Mouse (Mus musculus) forebrain, embryonic 15.5 days (tissue): ENCODE measurements around the gene Nell2. TPM values are rescaled to one million over a fixed set of nuclear protein-coding genes. Genes with fewer than 3 reads are reported as not detected.
A peak's percentile ranks its signal among the peaks of the same experiment; 100 is the strongest.
"Not testable (repeated sequence)": the region's sequence is repeated elsewhere in the genome, so short reads cannot be mapped to it uniquely, and the experiment has no call there.

ENCODE experiments used
- ATAC-seq: fragments of 200-750 bp; cut with Nextera tagmentation; replicated peaks from 2 replicates; pipeline ENCODE4 v1.8.0; 2017; ENCODE audit warnings: mild to moderate bottlenecking, moderate TSS enrichment, moderate library complexity
- H3K27ac ChIP-seq: fragments of 300-500 bp; sonication (generic); replicated peaks from 2 replicates; pipeline ENCODE4 v1.5.1; 2015; ENCODE audit warnings: mild to moderate bottlenecking, inconsistent platforms
- H3K27me3 ChIP-seq: fragments of 300-500 bp; sonication (generic); 2 replicates; pipeline ENCODE4 v1.6.1; 2015; ENCODE audit warnings: inconsistent platforms
- H3K36me3 ChIP-seq: fragments of 300-500 bp; sonication (generic); 2 replicates; pipeline ENCODE4 v1.6.1; 2015; ENCODE audit warnings: mild to moderate bottlenecking, inconsistent platforms
- H3K4me1 ChIP-seq: fragments of 300-500 bp; sonication (generic); 2 replicates; pipeline ENCODE4 v1.6.1; 2015; ENCODE audit warnings: inconsistent platforms
- H3K4me2 ChIP-seq: fragments of 300-500 bp; sonication (generic); replicated peaks from 2 replicates; pipeline ENCODE4 v1.6.1; 2015; ENCODE audit warnings: mild to moderate bottlenecking, inconsistent platforms
- H3K4me3 ChIP-seq: fragments of 300-500 bp; sonication (generic); 2 replicates; pipeline ENCODE4 v1.5.1; 2015; ENCODE audit warnings: mild to moderate bottlenecking, inconsistent platforms
- H3K9ac ChIP-seq: fragments of 300-500 bp; sonication (generic); replicated peaks from 2 replicates; pipeline ENCODE4 v1.6.1; 2015; ENCODE audit warnings: mild to moderate bottlenecking, inconsistent platforms
- H3K9me3 ChIP-seq: fragments of 300-500 bp; sonication (generic); 2 replicates; pipeline ENCODE4 v1.6.1; 2016; ENCODE audit warnings: inconsistent platforms
- WGBS: fragments of 180-500 bp; shearing (Covaris S2); methylation state at CpG from one replicate; pipeline ENCODE4 v1.1.7; 2015; ENCODE audit warnings: mixed read lengths; 5-methylcytosine and 5-hydroxymethylcytosine counted together
- polyA plus RNA-seq: library from polyadenylated mRNA; unstranded; fragments of >200 nt; fragmentation: Nextera tagmentation; extraction: Ambion mirVana; gene quantifications from 2 replicates; pipeline ENCODE4 v1.2.1, GENCODE M21; 2015

Gene Nell2
- polyA plus RNA-seq, 1 experiment from 2014 or later: 213 TPM

DNA sequence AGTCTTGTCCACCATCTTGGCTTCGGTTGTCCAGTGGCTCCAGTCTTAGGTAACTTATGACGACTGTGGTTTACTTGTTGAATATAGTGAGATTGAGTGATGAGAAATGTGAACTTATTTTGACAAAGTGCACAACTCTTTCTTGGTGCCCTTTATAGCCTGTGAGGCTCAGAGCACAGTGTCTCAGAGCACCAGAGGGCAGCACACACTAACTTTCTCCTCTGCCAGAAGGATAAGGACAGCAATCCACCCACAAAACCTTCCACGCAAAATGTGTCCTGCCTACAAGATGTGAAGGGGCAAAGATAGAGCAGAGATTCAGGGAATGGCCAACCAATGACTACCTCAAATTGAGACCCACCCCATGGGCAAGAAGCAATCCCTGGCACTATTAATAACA is 256.2 kb downstream of the Nell2 start:
- no peaks in the 10 kb centered on the region for H3K36me3 ChIP-seq
- no peak overlapping the region for H3K4me2 ChIP-seq
- H3K9me3 ChIP-seq: no peaks in the 10 kb centered on the region
- no peak overlapping the region for H3K27ac ChIP-seq
- no peak overlapping the region for H3K4me3 ChIP-seq
- no peak for ATAC-seq
- no peak overlapping the region for H3K9ac ChIP-seq
- no peaks in the 10 kb centered on the region for H3K27me3 ChIP-seq
- WGBS: 90% methylated on average over 3 of the region's 3 CpGs
- H3K4me1 ChIP-seq: no peaks in the 10 kb centered on the region

DNA sequence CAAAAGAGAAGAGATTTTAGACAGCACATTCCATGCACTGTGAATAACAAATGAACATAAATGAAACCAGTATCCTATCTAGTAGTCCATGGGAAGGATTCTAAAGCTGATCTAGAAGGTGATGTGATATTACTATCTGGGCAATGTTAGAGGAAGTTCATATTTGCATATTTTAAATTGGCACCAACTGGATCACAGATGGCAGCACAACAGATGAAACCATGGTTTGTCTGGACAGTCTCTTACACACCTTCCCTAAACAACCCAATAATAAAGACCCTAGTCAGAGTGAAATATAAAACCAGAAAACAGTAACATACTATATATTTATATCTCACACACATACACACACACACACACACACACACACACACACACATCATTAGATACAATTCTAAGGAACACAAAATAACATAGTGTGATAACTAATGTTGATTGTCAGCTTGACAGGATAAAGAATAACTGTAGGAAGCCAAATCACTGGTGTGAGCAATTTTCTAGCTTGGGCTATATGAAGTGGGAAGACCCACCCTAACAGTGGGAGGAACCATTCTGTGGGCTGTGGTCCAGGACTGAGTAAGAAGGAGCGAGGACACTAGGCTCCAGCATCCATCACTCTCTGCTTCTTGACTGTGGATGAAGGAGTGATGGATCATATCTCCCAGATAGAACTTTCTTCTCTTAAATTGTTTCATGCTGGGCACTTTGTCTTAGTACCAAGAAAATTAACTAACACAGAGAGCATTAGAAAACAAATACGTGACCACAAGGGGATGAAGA is 268.5 kb downstream of the Nell2 start:
- Histone ChIP-seq H3K4me1 (no peaks in the 10 kb centered on the region), H3K27ac (no peak overlapping the region), H3K4me2 (no peak overlapping the region), H3K9ac (no peak overlapping the region), H3K27me3 (no peaks in the 10 kb centered on the region), H3K4me3 (no peak overlapping the region), H3K36me3 (no peaks in the 10 kb centered on the region), H3K9me3 (no peaks in the 10 kb centered on the region)
- WGBS: 76% methylated on average over 2 of the region's 2 CpGs
- no peak for ATAC-seq

DNA sequence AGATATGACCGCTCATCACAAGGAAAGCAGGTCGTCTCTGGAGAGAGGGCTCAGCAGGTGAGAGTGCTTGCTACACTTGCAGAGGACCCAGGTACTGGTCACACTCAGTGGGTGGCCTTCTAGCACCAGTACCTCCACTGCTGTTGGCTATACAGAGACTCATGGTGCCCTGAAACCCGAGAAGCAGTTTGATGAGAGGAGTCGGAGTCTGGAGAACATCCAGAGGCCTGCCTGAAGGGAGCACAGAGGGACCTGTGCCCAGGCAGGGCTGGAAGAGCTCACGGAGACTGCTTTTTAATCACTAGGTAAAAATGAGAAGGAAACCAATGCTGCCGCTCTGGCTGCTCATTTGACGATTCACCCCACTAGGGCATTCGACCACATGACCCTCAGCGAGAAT is 271.2 kb downstream of the Nell2 start:
- Histone ChIP-seq H3K9ac (no peak overlapping the region), H3K4me1 (no peaks in the 10 kb centered on the region), H3K36me3 (no peaks in the 10 kb centered on the region), H3K27ac (no peak overlapping the region), H3K27me3 (no peaks in the 10 kb centered on the region), H3K9me3 (no peaks in the 10 kb centered on the region), H3K4me3 (no peak overlapping the region), H3K4me2 (no peak overlapping the region)
- no peak for ATAC-seq
- 74% methylated on average over 9 of the region's 9 CpGs for WGBS

DNA sequence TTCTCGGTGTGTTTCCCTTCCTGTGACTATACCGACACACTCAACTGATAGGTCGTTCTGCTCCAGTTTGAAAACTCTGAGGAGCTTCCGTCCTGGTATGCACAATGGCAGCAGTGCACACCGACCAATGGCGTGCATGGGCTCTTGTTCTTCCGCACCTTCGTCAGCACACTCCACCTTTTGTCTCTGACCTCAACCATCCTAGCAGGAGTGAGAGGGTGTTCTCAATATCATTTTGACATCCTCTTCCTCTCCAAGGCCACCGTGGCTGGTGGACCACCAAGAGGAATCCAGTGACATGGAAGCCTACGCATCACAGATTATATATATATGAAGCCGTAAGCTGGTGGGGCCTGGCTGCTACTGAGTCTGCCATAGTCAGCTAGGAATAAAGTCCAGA is 282.8 kb downstream of the Nell2 start:
- Histone ChIP-seq H3K36me3 (0 out of 2 replicates have a peak, but pooled peaks cover 3% of the 10 kb centered on the region), H3K4me3 (no peak overlapping the region), H3K27me3 (no peaks in the 10 kb centered on the region), H3K4me2 (no peak overlapping the region), H3K9ac (no peak overlapping the region), H3K9me3 (no peaks in the 10 kb centered on the region), H3K4me1 (peaks cover 10% of the 10 kb centered on the region), H3K27ac (no peak overlapping the region)
- ATAC-seq: no peak
- 95% methylated on average over 11 of the region's 11 CpGs for WGBS

DNA sequence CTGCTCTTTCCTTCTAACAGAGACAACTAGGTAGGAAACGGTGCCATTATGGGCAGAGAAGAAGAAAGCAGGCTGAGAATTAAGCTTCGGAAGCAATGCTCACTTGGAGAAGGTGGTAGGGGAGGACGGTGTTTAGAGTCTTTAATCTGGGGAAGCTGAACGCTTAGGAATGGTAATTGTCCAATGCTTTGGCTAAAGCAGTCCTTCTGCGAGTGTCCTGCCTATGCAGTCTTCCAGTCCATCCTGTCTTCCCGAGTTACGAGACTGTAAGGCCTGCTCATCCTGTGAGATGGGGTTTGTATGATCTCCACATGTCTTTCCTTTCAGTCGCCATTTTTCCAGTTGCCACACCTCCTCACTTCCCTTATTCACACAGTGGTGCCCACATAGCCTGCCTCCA is 284.5 kb downstream of the Nell2 start:
- Histone ChIP-seq H3K9me3 (no peaks in the 10 kb centered on the region), H3K4me1 (peaks cover 10% of the 10 kb centered on the region), H3K4me3 (no peak overlapping the region), H3K27me3 (no peaks in the 10 kb centered on the region), H3K27ac (no peak overlapping the region), H3K36me3 (0 out of 2 replicates have a peak, but pooled peaks cover 3% of the 10 kb centered on the region), H3K9ac (no peak overlapping the region), H3K4me2 (no peak overlapping the region)
- ATAC-seq: no peak
- 52% methylated on average over 8 of the region's 8 CpGs for WGBS

DNA sequence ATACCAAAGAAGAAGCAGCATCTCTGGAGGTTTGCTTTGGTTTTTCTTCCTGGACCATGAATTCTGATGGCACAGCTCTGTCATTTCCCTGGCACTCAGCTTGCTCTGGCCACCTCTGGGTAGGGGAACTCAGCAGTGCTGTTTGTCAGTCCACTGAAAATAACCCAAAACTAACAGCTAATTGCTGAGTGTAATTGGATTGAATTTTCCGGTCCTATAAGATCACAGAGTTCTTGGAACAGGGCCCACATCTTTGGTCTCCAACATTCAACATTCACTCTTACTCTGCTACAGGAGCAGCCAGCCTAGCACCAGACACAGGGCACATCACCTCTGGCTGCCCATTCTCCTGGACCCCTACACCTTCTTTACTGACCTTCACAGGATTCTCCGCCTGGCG is 287.2 kb downstream of the Nell2 start:
- Histone ChIP-seq H3K4me2 (no peak overlapping the region), H3K9me3 (no peaks in the 10 kb centered on the region), H3K4me3 (no peak overlapping the region), H3K36me3 (0 out of 2 replicates have a peak, but pooled peaks cover 3% of the 10 kb centered on the region), H3K9ac (no peak overlapping the region), H3K4me1 (peaks cover 10% of the 10 kb centered on the region), H3K27ac (no peak overlapping the region), H3K27me3 (no peaks in the 10 kb centered on the region)
- ATAC-seq: no peak
- WGBS: 48% methylated on average over 3 of the region's 3 CpGs

DNA sequence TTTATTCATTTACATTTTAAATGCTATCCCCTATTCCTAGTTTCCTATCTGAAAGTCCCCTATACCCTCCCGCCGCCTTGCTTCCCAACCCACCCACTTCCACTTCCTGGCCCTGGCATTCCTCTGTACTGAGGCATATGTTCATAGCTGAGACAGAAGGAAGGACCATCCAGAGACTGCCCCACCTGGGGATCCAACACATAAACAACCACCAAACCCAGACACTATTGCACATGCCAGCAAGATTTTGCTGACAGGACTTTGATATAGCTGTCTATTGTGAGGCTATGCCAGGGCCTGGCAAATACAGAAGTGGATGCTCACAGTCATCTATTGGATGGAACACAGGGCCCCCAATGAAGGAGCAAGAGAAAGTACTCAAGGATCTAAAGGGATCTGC is 291.3 kb downstream of the Nell2 start:
- not testable (repeated sequence) for H3K4me2 ChIP-seq, H3K9me3 ChIP-seq, H3K27me3 ChIP-seq, H3K36me3 ChIP-seq, H3K27ac ChIP-seq, ATAC-seq, H3K4me3 ChIP-seq, H3K9ac ChIP-seq, H3K4me1 ChIP-seq
- 93% methylated on average over 2 of the region's 2 CpGs for WGBS

DNA sequence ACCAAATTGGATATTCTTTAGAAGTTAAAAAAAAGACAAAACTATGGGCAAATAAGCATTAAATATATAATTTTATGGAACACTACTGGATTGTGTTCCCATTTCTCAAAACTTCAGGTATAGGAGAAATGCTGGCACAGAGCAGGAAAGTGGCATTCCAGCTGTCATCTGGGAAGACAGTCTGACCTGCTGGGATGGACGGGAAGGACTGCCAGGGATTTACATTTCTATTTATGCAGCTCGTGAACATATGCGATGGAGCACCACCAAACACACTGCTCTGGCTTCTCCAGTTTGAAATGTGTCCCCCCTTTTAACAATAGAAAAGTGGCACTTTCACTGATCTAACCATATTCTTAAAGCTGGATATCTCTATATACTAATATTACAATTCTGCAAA is 291.9 kb downstream of the Nell2 start:
- 69% methylated on average over 3 of the region's 3 CpGs for WGBS
- no peak overlapping the region for H3K4me2 ChIP-seq
- no peak for ATAC-seq
- 0 out of 2 replicates have a peak, but pooled peaks cover 3% of the 10 kb centered on the region for H3K36me3 ChIP-seq
- H3K9me3 ChIP-seq: no peaks in the 10 kb centered on the region
- H3K27ac ChIP-seq: no peak overlapping the region
- peaks cover 6% of the 10 kb centered on the region for H3K4me1 ChIP-seq
- H3K4me3 ChIP-seq: no peak overlapping the region
- no peaks in the 10 kb centered on the region for H3K27me3 ChIP-seq
- H3K9ac ChIP-seq: no peak overlapping the region

DNA sequence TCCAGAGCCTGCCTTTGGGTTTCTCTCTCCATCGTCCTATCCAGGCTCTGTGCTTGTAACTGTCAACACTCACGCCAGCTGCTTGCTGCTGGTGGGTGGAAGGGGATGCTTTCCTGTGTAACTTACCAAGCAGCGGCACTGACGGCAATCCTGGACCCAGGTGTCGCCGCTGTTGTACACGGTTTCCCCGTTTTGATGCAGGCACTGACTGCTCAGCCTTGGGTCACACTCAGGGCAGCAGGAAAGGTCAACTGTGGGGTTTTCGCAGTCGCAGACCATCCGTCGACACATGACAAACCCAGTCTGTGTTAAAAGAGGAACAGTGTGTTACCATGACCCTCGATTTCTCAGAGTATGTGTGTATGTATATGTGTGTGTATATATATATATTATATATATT is 297.2 kb downstream of the Nell2 start:
- Histone ChIP-seq H3K4me3 (no peak overlapping the region), H3K36me3 (peaks cover 19% of the 10 kb centered on the region), H3K9ac (no peak overlapping the region), H3K27me3 (no peaks in the 10 kb centered on the region), H3K27ac (no peak overlapping the region), H3K4me1 (no peaks in the 10 kb centered on the region), H3K9me3 (no peaks in the 10 kb centered on the region), H3K4me2 (no peak overlapping the region)
- 96% methylated on average over 13 of the region's 13 CpGs for WGBS
- no peak for ATAC-seq

DNA sequence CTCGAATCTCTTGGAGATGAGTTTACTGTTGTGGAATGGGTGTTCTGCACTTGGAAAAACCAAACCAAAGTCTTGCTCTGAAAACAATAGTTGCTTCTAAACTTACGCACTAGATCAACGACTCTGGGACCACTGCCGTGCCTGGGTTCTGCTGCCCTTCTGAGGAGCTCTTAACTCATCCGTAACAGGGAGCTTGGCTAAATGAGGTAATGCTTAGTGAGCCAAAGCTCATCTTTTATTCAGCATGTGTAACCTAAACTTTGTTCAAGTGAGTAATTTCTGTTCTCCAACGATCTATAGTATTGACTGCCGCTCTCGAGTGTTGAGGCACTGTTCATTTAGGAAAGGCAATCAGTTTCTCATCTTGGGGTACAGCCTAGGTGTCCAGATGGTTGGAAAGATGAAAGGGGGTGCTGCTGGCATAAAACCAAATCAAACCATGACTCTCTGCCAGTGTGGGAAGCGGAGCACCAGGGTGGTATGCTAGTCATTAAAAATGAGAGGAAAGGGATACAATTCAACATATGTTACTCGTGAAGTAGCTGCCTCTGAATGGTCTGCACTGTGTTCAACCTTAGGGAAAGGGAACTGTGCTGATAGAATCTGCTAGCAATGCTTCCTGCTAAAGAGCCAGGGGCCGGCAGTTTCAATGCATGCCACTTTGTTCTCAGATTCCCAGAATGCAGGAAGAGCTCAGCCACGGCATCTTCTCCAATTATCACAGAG is 311.6 kb downstream of the Nell2 start:
- ATAC-seq: peak; percentile 92
- Histone ChIP-seq H3K4me3 (no peak overlapping the region), H3K27ac (peak overlapping the region; percentile 81), H3K36me3 (no peaks in the 10 kb centered on the region), H3K27me3 (no peaks in the 10 kb centered on the region), H3K4me2 (no peak overlapping the region), H3K9ac (no peak overlapping the region), H3K9me3 (no peaks in the 10 kb centered on the region), H3K4me1 (peaks cover 22% of the 10 kb centered on the region)
- 23% methylated on average over 12 of the region's 12 CpGs for WGBS

DNA sequence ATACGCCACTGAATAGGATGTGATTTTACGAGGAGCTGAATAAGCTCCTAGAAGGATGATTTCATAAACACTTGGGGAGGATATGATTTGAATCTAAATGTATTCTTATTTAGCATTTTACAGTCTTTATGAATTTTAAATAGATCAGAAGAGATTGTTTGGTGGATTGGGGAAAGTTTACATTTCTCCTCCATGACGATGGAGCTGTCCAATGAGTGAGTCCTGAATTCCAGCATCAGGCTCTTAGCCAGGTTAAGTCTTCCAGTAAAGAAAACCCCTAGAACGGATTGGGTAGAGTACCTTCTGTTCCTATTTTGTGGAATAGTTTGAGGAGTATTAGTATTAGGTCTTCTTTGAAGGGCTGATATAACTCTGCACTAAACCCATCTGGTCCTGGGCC is 317.8 kb downstream of the Nell2 start:
- 73% methylated on average over 4 of the region's 4 CpGs for WGBS

DNA sequence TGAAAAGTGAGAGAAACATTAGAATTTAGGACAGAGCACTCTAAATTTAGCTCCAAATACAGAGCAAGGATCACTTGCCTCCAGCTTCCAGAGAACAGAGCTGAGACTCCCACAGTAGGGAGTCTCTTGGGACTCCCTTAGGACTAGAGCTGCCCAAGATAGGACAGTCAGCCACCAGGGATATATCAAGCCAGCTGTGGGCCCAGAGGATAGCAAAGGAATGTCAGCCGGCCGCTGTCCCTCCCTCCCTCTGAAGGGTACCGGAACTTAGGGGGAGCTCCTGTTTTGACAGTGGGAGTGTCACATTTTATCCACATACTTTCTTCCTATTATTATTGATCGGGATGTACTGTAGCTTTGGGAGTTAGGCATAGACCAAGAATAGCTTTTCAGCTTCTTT is 319.2 kb downstream of the Nell2 start:
- no peaks in the 10 kb centered on the region for H3K9me3 ChIP-seq
- H3K9ac ChIP-seq: no peak overlapping the region
- no peaks in the 10 kb centered on the region for H3K36me3 ChIP-seq
- no peak for ATAC-seq
- no peak overlapping the region for H3K4me3 ChIP-seq
- H3K4me2 ChIP-seq: no peak overlapping the region
- no peaks in the 10 kb centered on the region for H3K27me3 ChIP-seq
- 86% methylated on average over 4 of the region's 4 CpGs for WGBS
- no peak overlapping the region for H3K27ac ChIP-seq
- H3K4me1 ChIP-seq: no peaks in the 10 kb centered on the region

More for the DNA sequence above, 317.8 kb downstream of the Nell2 start:
- 0 out of 2 replicates have a peak, but pooled peaks cover 4% of the 10 kb centered on the region for H3K4me1 ChIP-seq
- no peak overlapping the region for H3K9ac ChIP-seq
- H3K27ac ChIP-seq: no peak overlapping the region
- no peaks in the 10 kb centered on the region for H3K9me3 ChIP-seq
- no peak for ATAC-seq
- H3K4me2 ChIP-seq: no peak overlapping the region
- H3K36me3 ChIP-seq: no peaks in the 10 kb centered on the region
- no peak overlapping the region for H3K4me3 ChIP-seq
- H3K27me3 ChIP-seq: no peaks in the 10 kb centered on the region
